Mouse (Mus musculus): ENCODE measurements around the gene Bcl3.

The Bcl3 gene

GRCm38 (mm10) chr7:19831837-19832236, 9.3 kb upstream of the Bcl3 start:
- DNase-seq: no peak

GRCm38 (mm10) chr7:19830682-19831156, 8.1 kb upstream of the Bcl3 start:
- no peak for DNase-seq

GRCm38 (mm10) chr7:19829694-19830093, 7.1 kb upstream of the Bcl3 start:
- no peak for DNase-seq

- no peak for DNase-seq
Observed at GRCm38 (mm10) chr7:19826756-19827155, 4.2 kb upstream of the Bcl3 start.

- DNase-seq: no peak
Observed at GRCm38 (mm10) chr7:19824182-19824973, 1.8 kb upstream of the Bcl3 start.

GRCm38 (mm10) chr7:19823256-19824181, 949 bp upstream of the Bcl3 start:
- no peak for DNase-seq

- no peak for DNase-seq
Observed at GRCm38 (mm10) chr7:19822193-19822592, 377 bp downstream of the Bcl3 start.

GRCm38 (mm10) chr7:19821633-19822032, 937 bp downstream of the Bcl3 start:
- DNase-seq: no peak

GRCm38 (mm10) chr7:19820347-19821048, 2.1 kb downstream of the Bcl3 start:
- no peak for DNase-seq

- no peak for DNase-seq
Observed at GRCm38 (mm10) chr7:19818875-19819274, 3.7 kb downstream of the Bcl3 start.

GRCm38 (mm10) chr7:19818440-19818839, 4.1 kb downstream of the Bcl3 start:
- DNase-seq: no peak

- no peak for DNase-seq
Observed at GRCm38 (mm10) chr7:19817382-19818105, 5.0 kb downstream of the Bcl3 start.

GRCm38 (mm10) chr7:19816224-19816771, 6.3 kb downstream of the Bcl3 start:
- no peak for DNase-seq

- no peak for DNase-seq
Observed at GRCm38 (mm10) chr7:19815296-19816223, 7.0 kb downstream of the Bcl3 start.

GRCm38 (mm10) chr7:19813579-19814122, 8.9 kb downstream of the Bcl3 start:
- DNase-seq: no peak

- no peak for DNase-seq
Observed at GRCm38 (mm10) chr7:19813161-19813560, 9.4 kb downstream of the Bcl3 start.

- no peak for DNase-seq
Observed at GRCm38 (mm10) chr7:19811114-19811513, 11.5 kb downstream of the Bcl3 start.

- DNase-seq: no peak
Observed at GRCm38 (mm10) chr7:19809369-19809768, 13.2 kb downstream of the Bcl3 start.

GRCm38 (mm10) chr7:19806356-19806969, 16.1 kb downstream of the Bcl3 start:
- no peak for DNase-seq

GRCm38 (mm10) chr7:19802995-19803394, 19.6 kb downstream of the Bcl3 start:
- peak; percentile 25 for DNase-seq

Measured in cerebellum, adult 11 months (tissue).